Mouse (Mus musculus) kidney, postnatal 36 days (tissue): Measurements from ENCODE around the gene Hrc.
A peak's percentile ranks its signal among the peaks of the same experiment; 100 is the strongest.

Source experiments
- DNase-seq, 2 experiments: peaks; one replicate each; pipeline ENCODE4 v3.0.0; 2021 to 2022; ENCODE audit warnings: mixed read lengths in 2 of 2

Hrc gene

DNA sequence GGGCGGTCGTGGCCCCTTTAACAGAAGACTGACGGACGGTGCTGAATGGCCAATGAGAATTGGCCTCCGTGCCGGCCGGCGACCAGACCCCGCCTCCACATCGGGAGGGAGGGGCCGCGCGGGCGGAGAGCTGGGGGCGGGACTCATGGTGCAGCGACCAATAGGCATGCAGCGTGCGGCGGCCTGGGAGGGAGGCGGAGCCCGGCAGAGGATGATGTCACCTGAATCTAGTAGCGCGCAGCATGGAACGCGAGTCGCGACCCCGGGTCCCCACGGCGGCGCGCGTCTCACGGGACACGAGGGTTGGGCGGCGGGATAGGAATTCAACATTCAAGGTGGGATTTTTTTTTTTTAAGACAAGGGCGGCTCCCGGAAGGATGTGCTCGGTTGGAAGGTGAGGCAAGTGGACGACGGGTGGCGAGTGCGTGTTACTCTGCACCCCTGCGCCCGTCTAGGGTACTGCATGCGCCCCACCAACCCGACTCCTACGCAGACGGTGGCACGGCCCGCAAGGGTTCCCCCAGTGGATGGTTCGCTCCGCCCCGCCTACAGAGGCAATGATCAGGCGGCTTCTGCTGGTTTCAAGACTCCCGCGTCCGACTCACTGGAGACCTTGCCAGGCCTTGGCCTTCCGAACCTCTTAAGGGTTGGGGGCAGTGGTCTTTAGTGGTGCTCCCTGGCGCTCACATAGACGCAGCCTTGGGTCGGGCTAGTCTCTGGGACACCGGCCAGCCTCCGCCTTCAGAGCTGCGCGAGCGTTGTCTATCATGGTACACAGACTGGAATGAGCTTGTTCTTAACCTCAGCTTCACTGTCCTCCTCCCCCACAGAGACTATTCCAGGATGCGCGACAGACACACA is 32.2 kb downstream of the Hrc start:
- peak; percentile 96 to 98 for DNase-seq

DNA sequence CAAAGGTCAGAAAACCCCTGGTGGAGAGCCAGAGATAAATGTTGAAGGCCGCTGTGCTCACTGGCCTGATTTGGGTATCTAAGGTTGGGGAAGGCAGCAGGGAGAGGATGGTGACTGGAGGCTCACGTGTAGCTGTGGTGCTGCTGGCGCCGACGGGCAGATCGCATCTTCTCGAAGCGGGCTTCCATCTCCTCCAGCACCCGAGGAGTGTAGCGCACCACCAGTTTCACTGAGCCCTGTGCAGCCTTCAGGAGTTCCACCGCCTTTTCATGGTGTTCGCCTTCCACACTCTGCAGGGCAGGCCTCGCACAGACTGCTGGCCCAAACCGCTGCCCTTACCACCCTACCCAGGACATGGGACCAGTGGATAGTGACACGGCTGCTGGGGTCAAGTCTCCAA is 33.1 kb downstream of the Hrc start:
- no peak for DNase-seq

GRCm38 (mm10) chr7:45369022-45369745 is 34.1 kb downstream of the Hrc start:
- DNase-seq = no peak

GRCm38 (mm10) chr7:45369836-45370474 is 34.9 kb downstream of the Hrc start:
- no peak for DNase-seq

DNA sequence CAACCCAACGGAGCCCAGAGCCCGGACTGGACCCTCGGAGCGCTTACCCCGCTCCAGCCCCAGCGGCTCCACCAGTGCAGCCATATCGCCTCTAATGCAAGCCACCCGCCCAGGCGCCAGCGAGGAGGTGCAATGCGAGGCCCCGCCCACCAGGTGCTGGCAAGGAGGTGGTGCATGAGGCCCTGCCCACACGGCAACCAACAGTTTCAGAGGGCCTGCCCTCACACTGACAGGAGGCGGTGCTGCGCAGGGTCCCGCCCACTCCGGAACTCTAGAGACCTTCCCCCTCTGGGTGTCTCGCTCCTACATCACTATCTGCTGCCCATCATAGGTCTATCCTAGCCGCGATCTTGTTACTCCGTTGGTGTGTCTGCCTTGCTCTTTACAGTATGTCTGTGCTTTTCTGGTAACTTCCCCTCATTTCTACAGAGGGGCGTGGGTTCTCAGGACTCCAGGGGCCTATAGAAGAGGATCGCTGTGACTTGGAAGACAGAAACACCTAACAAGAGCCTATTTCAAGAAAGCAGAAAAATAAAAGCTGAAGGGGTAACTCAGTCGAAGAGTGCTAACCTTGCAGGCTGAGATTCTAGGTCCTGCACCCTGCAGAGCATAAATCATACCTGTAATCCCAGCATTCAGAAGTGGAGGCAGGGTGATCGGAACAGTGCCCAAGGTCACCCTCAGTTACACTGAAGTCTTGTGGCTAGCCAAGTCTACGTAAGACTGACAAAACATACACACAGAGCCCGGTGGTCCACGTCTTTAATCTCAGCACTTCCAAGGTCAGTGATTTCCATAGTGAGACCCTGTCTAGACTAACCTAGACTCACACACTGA is 35.6 kb downstream of the Hrc start, which contains the start of gene Lin7b:
Gene Lin7b, minus strand, starts transcription at position 109 of the 837 bp plus-strand sequence.
- peak; percentile 91 to 95 for DNase-seq

- DNase-seq = no peak
These were observed 37.3 kb downstream of the Hrc start for GRCm38 (mm10) chr7:45372371-45372770.

GRCm38 (mm10) chr7:45374620-45375019 is 39.5 kb downstream of the Hrc start:
- no peak for DNase-seq

DNA sequence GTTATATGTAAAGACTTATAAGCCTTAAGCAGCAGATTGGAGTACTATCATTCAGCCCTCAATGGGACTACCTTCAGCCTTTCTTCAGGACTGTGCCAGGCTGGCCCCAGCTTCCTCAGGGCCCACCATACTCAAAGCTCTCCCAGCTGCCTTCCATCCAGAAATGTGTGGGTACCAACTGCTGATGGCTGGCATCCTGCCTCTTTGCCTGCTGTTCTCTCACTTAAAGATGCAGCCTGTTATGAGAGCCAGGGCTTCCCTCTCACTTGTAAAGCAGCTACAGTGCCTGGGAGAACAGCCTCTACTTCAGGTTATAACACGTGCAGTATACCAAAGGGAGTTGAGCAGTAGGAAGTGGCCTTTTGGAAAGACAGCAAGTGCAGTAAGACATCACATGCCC is 41.0 kb downstream of the Hrc start:
- no peak for DNase-seq

- no peak for DNase-seq
These were observed 51.0 kb downstream of the Hrc start for GRCm38 (mm10) chr7:45386077-45386476.
